Mouse (Mus musculus) liver, adult 2 months (tissue): ENCODE data around the gene Hipk3. TPM values are rescaled to one million over a fixed set of nuclear protein-coding genes. Genes with fewer than 3 reads are reported as not detected.
A peak's percentile ranks its signal among the peaks of the same experiment; 100 is the strongest.

Source experiments
- DNase-seq: peaks from one replicate; pipeline ENCODE4 v3.0.0-alpha.2; 2011; ENCODE audit warnings: low read depth, low spot score; ENCODE audit errors: extremely low read depth
- H3K27ac ChIP-seq: fragments of 200-500 bp; replicated peaks from 2 replicates; pipeline ENCODE4 v1.5.1; 2012; ENCODE audit warnings: low read depth, mild to moderate bottlenecking, control low read depth, inconsistent platforms, low read length; ENCODE audit not compliant: insufficient read depth
- H3K27me3 ChIP-seq: fragments of 200-500 bp; 2 replicates; pipeline ENCODE4 v1.6.1; 2012; ENCODE audit warnings: mild to moderate bottlenecking, moderate library complexity, low read length, inconsistent platforms; ENCODE audit not compliant: control insufficient read depth, insufficient read depth
- H3K36me3 ChIP-seq: fragments of 200-500 bp; 2 replicates; pipeline ENCODE4 v1.6.1; 2012; ENCODE audit warnings: low read length, inconsistent platforms; ENCODE audit not compliant: control insufficient read depth, insufficient read depth
- H3K4me1 ChIP-seq: fragments of 200-500 bp; 2 replicates; pipeline ENCODE4 v1.6.1; 2011; ENCODE audit warnings: low read length; ENCODE audit not compliant: control insufficient read depth, insufficient read depth
- H3K4me3 ChIP-seq: fragments of 200-500 bp; 2 replicates; pipeline ENCODE4 v1.5.1; 2011; ENCODE audit warnings: low read depth, mild to moderate bottlenecking, control low read depth, low read length, moderate library complexity; ENCODE audit not compliant: insufficient read depth
- H3K79me2 ChIP-seq: fragments of 200-500 bp; 2 replicates; pipeline ENCODE4 v1.6.1; 2012; ENCODE audit warnings: inconsistent platforms, mild to moderate bottlenecking, low read length, moderate library complexity; ENCODE audit not compliant: control insufficient read depth, insufficient read depth
- H3K9ac ChIP-seq: fragments of 200-500 bp; 2 replicates; pipeline ENCODE4 v1.6.1; 2012; ENCODE audit warnings: low read depth, mild to moderate bottlenecking, control low read depth, inconsistent platforms, low read length
- CTCF ChIP-seq: fragments of 200-500 bp; IDR thresholded peaks from 2 replicates; pipeline ENCODE4 v1.5.1; 2011; ENCODE audit warnings: low read depth, low read length, control low read depth
- POLR2A ChIP-seq: fragments of 200-500 bp; IDR thresholded peaks from 2 replicates; pipeline ENCODE4 v1.6.1; 2011; ENCODE audit warnings: low read length, control low read depth; ENCODE audit not compliant: insufficient read depth; ENCODE audit errors: extremely low read depth
- WGBS: fragments of 180-500 bp; shearing (Covaris S2); methylation state at CpG from one replicate; pipeline ENCODE4 v1.1.7; 2018; 5-methylcytosine and 5-hydroxymethylcytosine counted together
- polyA plus RNA-seq: library from polyadenylated mRNA; depleted of rRNA; stranded (reverse); fragments of >200 nt; gene quantifications from 2 replicates; pipeline ENCODE4 v1.2.3, GENCODE M21; 2012
- total RNA-seq: library from RNA; depleted of rRNA; stranded (reverse); fragments of >200 nt; gene quantifications from 2 replicates; pipeline ENCODE4 v1.2.3, GENCODE M21; 2014

Hipk3 gene
- total and polyA plus RNA-seq, 2 experiments: 14.9 to 41.0 TPM

DNA sequence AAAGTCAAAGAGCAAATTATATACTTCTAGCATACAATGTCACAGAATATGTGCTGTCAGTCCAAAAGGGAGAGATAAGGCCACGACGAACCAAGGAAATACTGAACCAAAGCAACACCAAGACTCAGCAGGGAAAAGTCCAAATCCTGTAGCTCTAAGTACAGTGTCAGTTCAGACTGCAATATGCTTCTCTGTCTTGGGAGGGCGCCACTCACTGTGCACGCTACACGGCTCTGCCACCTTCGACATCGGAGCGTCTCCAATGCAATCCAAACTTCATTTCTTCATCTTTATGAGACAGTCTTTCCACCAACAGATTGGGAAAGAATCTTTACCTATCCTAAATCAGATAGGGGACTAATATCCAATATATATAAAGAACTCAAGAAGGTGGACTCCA, 17.4 kb upstream of the Hipk3 start:
- Histone ChIP-seq H3K79me2 (no peaks in the 10 kb centered on the region), H3K36me3 (no peaks in the 10 kb centered on the region), H3K27me3 (no peaks in the 10 kb centered on the region), H3K4me3 (no peak overlapping the region), H3K27ac (no peak overlapping the region), H3K9ac (no peak overlapping the region), H3K4me1 (no peaks in the 10 kb centered on the region)
- DNase-seq: no peak
- TF ChIP-seq POLR2A: no peak
- peak; percentile 32 for TF ChIP-seq CTCF
- WGBS: 86% methylated on average over 8 of the region's 8 CpGs

GRCm38 (mm10) chr2:104502388-104502787, 8.1 kb upstream of the Hipk3 start:
- H3K36me3 ChIP-seq: no peaks in the 10 kb centered on the region
- H3K27ac ChIP-seq: no peak overlapping the region
- TF ChIP-seq POLR2A (no peak), CTCF (no peak)
- no peaks in the 10 kb centered on the region for H3K27me3 ChIP-seq
- H3K4me3 ChIP-seq: no peak overlapping the region
- no peak overlapping the region for H3K9ac ChIP-seq
- H3K79me2 ChIP-seq: no peaks in the 10 kb centered on the region
- H3K4me1 ChIP-seq: no peaks in the 10 kb centered on the region
- DNase-seq: no peak
- 89% methylated on average over 3 of the region's 3 CpGs for WGBS

- Histone ChIP-seq H3K4me3 (no peak overlapping the region), H3K79me2 (no peaks in the 10 kb centered on the region), H3K9ac (no peak overlapping the region), H3K27me3 (no peaks in the 10 kb centered on the region), H3K4me1 (no peaks in the 10 kb centered on the region), H3K36me3 (no peaks in the 10 kb centered on the region), H3K27ac (no peak overlapping the region)
- DNase-seq: no peak
- no peak for TF ChIP-seq POLR2A
- no peak for TF ChIP-seq CTCF
- 96% methylated on average over 2 of the region's 2 CpGs for WGBS
Observed at GRCm38 (mm10) chr2:104501091-104501490, 6.8 kb upstream of the Hipk3 start.

- Histone ChIP-seq H3K27ac (no peak overlapping the region), H3K27me3 (no peaks in the 10 kb centered on the region), H3K36me3 (no peaks in the 10 kb centered on the region), H3K4me3 (no peak overlapping the region), H3K4me1 (peaks cover 3% of the 10 kb centered on the region; the same call in 1 of the 2 replicates), H3K9ac (no peak overlapping the region), H3K79me2 (no peaks in the 10 kb centered on the region)
- WGBS: 56% methylated on average over 4 of the region's 4 CpGs
- no peak for TF ChIP-seq POLR2A
- no peak for TF ChIP-seq CTCF
- DNase-seq: no peak
Observed at GRCm38 (mm10) chr2:104497771-104498170, 3.5 kb upstream of the Hipk3 start.

GRCm38 (mm10) chr2:104497231-104497630, 3.0 kb upstream of the Hipk3 start:
- Histone ChIP-seq H3K79me2 (no peaks in the 10 kb centered on the region), H3K36me3 (no peaks in the 10 kb centered on the region), H3K4me3 (no peak overlapping the region), H3K4me1 (peaks cover 5% of the 10 kb centered on the region), H3K27me3 (no peaks in the 10 kb centered on the region), H3K9ac (no peak overlapping the region), H3K27ac (no peak overlapping the region)
- TF ChIP-seq CTCF (no peak), POLR2A (no peak)
- DNase-seq: no peak
- 93% methylated on average over 2 of the region's 2 CpGs for WGBS

- TF ChIP-seq CTCF: no peak
- no peak for TF ChIP-seq POLR2A
- H3K9ac ChIP-seq: no peak overlapping the region
- H3K4me1 ChIP-seq: peaks cover 12% of the 10 kb centered on the region
- H3K27ac ChIP-seq: no peak overlapping the region
- DNase-seq: no peak
- WGBS: 67% methylated on average over 5 of the region's 5 CpGs
- no peaks in the 10 kb centered on the region for H3K79me2 ChIP-seq
- H3K4me3 ChIP-seq: no peak overlapping the region
- H3K36me3 ChIP-seq: no peaks in the 10 kb centered on the region
- H3K27me3 ChIP-seq: no peaks in the 10 kb centered on the region
Observed at GRCm38 (mm10) chr2:104496206-104496605, 2.0 kb upstream of the Hipk3 start.
